Mouse (Mus musculus): ENCODE results near the gene Gpn3.
A peak's percentile ranks its signal among the peaks of the same experiment; 100 is the strongest.

Gene Gpn3

DNA sequence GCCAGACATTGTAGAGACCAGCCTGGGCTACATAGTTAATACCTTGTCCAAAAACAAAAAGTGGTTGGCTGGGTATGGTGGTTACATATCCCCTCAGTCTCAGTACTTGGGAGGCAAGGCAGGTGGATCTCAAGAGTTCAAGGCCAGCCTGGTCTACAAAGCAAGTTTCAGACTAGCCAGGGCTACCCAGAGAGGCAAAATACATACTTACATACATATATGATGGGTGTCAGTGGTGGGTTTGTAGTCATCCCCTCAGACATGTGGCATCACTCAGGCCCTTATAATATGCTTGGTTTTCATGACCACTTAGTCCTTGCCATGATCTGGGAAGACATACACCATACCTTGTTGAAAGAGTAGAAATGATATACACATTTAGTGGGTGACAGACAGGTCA lies 19.0 kb downstream of the Gpn3 start:
- DNase-seq (ENCODE audit: low read depth): no peak

DNA sequence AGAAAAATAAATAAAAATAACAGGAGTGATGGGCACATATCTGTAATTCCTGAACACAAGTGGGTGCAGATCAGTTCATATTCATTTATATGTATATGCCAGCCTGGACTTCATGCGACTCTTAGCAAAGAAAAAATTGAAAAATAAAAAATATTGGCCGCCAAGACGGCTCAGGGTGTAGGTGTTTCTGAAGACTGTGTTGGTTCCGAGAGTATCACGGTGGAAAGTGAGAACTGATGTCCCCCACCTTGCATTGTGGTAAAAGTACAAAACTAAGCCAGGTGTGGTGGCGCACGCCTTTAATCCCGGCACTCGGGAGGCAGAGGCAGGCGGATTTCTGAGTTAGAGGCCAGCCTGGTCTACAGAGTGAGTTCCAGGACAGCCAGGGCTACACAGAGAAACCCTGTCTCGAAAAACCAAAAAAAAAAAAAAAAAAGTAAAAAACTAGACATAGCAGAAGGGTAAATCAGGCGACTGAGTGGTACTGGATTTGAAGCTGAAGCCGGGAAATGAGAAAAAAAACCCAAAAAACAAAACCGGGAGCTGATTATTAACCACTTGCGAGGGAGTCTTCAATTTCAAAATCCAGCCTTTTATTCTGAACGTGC lies 19.6 kb downstream of the Gpn3 start:
- DNase-seq (ENCODE audit: low read depth): peak; percentile 39

DNA sequence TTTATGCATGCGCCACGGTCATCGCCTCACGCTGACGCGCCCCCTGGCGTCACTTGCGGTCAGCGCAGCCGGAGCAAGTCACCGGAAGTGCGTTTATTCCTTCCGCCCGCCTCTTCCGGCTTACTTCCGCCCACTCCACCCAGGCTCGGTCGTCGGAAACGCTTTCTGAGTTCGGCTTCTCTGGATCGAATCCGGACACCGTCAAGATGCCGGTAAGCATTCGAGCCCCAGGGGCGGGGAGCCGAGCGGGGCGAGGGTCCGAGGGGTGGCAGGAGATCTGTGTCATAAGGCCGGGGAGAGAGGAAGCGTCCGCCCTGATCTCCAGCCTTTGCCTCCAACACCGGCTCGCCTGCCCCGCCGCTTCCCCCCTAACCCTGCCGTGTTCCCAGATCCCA lies 20.1 kb downstream of the Gpn3 start, which contains the start of gene Arpc3:
TSS of gene Arpc3 (plus strand) at position 93 of the 395 bp plus-strand sequence.
- DNase-seq (ENCODE audit: low read depth): peak; percentile 98

DNA sequence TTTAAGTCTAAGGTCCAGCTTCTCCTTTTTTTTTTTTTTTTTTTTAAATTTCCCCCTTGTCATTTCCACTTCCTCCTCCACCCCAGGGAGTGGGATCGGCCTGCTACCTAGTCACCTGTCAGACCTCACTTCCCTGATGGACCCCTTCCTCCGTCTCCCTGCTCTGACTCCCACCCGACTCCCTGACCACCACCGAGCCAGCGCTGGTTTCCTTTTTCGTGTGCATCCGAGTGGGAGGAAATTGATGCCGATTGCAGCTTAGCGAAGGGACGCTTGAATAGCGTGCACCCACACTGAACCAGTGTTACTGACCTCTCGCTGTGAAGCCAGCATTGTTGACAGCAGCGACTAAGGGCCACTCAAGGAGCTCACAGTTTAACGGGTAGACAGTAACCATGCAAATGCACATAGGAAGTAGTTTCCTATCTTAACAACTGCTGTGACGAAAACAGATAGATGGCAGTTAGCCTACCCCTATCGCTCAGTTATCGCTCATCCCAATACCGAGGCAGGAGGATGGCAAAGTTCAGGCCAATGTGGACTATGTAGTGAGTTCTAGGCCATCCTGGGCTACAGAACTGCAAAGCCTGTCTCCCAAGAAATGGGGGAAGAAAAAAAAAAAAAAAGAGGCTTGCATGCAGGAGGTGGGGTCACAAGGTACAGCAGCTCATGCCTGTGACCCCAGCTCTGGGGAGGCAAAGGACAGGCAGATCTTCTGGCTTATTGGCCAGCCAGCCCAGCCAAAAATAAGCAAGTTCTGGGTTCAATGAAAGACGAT lies 20.7 kb downstream of the Gpn3 start:
- DNase-seq (ENCODE audit: low read depth): peak; percentile 61

DNA sequence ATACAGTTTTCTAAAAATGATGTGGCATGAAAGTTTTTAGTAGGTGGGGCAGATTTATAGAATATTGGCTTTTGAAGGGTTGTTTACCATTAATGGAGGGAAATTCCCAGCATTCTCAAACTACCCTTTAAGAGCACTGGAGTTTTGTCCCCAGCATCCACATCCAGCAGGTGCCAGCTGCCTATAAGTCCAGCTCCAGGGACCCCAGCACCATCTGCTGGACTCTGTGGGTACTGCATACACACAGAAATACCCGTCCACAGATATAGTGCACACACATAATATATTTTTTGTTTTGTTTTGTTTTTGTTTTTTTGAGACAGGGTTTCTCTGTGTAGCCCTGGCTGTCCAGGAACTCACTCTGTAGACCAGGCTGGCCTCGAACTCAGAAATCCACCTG lies 22.2 kb downstream of the Gpn3 start:
- peak; percentile 90 for DNase-seq (ENCODE audit: low read depth)

DNA sequence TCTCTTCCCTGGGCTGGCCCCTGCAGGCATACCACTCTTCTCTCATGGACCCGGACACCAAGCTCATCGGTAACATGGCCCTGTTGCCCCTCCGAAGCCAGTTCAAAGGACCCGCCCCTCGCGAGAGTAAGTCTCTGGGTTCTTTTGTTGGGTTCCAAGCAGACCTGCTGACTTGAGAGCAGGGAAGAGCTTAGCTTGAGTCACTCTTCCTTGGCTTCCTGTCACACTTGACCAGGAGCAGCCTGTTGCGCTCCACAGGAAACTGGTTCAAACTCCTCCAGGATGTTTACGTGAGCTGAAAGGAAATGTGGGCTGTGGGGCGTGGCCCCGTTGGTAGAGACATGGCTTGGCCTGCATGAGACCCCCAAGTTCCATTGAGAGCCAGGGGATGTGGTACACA lies 25.1 kb downstream of the Gpn3 start:
- DNase-seq (ENCODE audit: low read depth): no peak

DNA sequence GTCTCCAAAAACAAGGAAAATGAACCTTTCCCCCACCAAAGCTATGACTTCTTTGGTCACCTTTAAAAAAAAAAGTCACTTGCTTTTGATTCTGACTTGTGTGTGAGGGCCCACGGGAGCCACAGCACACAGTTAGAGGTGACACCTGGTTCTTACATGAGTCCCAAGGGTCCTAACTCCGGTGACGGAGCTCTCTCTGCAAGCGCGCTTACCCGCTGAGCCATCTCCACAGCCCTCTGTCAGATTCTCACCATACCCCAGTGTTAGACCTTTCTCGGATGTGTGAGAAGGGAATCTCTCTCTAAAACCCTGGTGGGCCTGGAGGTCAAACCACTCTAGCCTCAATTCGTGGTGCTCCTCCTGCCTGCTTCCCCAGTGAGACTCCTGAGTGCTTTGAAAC lies 25.8 kb downstream of the Gpn3 start:
- no peak for DNase-seq (ENCODE audit: low read depth)

DNA sequence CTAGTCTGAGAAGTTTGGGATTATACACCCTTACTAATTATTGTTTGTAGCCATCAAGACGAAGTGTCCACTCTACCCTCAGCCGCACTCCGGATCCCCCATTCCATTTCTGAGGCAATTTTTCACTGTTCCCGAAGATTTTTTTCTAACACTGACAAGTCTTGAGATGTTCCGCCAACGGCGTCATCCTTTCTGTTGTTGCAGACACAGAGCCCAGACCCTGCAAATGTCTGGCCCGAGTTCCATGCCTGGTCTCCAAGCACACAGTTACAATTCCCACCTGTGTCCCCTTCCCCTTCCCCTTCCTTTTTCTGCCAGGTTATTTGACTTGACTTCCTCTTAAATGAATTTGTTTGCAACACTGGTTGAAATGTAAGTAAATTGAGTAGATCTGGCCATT lies 28.2 kb downstream of the Gpn3 start:
- no peak for DNase-seq (ENCODE audit: low read depth)

DNA sequence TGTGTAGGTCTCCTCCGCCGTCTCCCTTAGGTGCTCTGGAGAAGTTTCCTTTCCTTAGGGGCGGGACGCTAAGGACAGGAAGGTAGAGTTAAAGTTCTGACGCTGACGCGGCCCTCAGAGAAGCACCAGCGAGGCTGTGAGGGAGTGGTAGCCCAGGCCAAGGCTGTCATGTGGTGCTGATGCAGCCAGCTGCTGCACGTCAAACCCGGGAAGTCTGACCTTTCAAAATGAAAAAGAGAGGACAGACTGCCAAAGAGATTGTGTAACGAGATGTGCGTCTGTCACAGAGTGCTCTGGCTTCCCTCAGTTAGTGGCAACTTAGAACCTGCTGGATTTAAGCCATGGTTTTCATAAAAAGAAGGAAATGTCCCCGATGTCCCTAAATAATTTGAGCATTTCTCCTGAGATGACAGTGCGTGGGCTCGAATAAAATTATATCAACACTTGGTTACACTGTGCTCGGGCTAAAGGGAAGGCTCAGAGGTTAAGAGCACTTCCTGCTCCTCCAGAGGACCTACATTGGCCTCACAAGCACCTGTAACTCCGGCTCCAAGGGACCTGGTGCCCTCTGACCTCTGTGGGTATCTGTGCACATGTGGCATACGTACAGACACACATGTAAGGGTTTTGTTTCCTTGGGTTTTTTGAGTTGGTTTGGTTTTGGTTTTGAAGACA lies 29.1 kb downstream of the Gpn3 start:
- DNase-seq (ENCODE audit: low read depth): no peak

DNA sequence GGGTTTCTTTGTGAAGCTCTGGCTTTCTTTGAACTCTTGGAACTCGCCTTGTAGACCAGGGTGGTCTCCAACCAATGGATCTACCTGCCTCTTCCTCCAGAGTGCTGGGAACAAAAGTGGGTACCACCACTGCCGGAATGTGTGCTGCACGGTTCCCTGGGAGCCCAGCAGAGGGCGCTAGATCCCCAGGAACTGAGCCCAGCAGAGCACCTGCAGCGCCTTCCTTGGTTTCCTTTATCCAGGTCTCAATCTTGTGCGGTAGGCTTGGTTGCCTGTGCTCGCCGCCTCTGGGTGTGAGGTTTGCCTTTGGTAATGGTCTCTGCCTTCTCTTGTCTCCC lies 29.6 kb downstream of the Gpn3 start:
- peak; percentile 81 for DNase-seq (ENCODE audit: low read depth)

DNA sequence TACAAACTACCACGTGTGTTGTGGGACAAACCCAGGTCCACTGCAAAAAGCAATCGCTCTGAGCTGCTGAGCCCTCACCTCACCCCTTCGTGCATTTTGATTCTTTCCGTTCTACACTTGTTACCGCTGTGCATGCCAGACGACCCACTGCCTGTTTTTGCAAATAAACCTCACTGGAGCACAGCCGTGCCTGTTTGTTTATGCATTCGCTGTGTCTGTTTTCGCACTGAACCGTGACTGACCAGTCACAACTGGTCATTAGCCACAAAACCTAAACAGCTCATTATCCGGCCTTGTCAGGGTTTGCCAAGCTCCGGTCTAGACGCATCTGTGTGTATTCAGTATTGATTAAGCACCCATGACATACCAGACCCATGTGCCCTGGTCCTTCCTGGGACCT lies 30.5 kb downstream of the Gpn3 start:
- DNase-seq (ENCODE audit: low read depth): no peak

DNA sequence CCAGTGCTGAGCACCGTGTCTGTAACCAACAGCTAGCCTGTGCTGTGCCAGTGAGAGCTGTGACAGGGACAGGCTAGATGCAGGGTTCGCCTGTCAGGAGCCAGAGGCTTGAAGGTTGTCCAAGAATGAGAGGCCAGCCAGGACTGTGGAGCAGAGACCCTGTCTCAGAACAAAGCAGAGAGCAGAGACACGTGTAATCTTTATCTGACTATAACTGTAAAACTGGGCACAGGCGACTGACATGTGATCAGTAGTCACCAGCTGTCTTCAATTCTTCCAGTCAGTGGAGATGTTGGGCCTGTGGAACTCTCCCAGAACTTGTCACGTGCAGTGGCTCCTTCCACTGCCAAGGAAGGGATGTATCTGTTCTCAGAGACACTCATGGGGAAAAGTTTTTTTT lies 31.1 kb downstream of the Gpn3 start:
- DNase-seq (ENCODE audit: low read depth): no peak

DNA sequence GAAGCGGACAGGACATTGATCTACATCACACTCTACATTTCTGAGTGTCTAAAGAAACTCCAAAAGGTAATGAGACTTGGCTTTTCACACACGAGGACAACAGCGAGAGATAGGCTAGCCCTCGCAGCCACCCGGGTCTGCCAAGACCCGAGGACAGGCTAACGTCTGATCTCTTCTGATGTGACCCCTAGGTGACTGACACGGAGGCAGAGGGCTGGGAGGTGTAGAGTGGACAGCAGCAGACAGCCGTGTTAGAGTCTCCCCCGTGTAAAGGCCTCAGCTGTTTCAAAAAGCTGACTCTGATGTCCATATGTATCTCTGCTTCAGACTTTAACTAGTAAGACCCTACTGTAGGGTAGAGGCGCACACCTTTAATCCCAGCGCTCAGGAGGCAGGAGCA lies 31.7 kb downstream of the Gpn3 start:
- DNase-seq (ENCODE audit: low read depth): no peak

DNA sequence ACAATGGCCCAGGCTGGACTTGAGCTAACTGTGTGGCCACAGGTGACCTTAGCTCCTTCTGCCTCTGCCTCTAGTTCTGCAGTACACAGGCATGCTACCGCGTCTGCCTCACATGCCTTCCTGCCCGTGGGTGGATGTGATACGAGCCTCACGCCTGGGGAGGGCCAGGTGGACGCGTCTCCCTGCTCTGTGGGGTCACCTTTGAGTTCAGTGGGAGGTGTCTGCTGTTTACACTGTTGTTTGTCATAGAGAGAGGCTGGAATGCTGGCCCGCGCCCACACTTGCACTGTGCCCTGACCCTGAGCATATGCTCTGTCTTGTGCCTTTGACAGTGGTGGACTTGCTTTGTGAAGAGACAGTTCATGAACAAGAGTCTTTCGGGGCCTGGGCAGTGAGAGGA lies 33.9 kb downstream of the Gpn3 start:
- no peak for DNase-seq (ENCODE audit: low read depth)

DNA sequence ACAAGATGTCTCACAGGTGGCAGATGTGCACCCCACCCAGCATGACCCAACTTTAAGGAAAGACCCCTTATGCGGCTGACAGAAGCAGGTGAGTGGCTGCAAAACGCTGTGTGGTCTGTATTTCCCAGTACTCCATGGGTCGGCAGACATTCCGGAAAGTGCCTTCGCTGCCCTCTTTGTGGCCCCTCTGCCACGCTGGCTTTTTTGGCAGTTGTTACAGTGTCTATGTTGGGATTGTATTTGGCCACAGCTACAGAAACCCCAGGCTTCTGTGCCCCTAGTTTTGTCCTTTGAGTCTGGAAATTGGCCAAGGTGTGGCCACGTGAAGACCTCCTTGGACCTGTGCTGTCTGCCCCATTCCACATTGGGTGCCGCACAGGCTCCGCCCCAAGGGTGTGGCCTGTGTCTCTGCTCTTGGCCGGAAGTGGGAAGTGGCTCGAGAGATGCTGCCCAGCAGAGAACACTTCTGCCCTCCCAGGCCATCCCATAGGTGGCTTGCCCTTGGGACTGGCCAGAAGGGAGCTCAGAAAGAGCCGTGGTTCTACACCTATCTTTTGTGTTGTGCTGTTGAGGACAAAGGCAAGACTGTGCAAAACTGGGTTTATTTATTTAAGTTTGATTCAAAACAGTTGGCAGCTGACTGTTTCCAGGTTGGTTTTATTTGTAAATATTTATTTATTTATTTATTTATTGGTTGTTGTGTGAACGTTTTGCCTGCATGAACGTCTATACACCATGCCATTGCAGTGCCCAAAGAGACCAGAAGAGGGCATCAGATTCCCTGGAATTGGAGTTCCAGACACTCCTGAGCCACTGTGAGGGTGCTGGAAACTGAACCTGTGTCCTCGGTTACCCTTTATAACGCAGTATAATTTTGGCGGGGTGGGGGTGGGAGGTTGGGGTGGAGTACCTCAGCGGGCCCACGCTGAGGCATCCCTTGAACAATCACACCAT lies 38.3 kb downstream of the Gpn3 start:
- no peak for DNase-seq (ENCODE audit: low read depth)

DNA sequence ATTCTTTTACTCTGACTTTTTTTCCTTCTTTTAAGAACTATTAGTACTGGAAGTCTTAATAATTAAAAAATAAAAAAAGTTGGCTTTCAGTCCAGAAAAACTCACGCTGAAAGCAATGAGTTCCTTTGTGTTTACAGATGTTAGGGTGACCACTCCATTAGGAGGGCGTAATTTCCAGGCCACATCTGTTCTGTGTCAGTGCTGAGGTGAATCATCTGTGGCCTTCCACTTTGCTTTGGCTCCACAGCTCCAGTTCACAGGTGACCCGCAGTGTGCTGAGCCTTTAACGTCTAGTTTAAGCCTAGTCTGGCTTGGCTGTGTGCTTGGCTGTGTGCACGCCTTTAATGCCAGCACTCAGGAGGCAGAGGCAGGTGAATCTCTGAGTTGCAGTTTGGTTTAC lies 40.2 kb downstream of the Gpn3 start:
- no peak for DNase-seq (ENCODE audit: low read depth)

DNA sequence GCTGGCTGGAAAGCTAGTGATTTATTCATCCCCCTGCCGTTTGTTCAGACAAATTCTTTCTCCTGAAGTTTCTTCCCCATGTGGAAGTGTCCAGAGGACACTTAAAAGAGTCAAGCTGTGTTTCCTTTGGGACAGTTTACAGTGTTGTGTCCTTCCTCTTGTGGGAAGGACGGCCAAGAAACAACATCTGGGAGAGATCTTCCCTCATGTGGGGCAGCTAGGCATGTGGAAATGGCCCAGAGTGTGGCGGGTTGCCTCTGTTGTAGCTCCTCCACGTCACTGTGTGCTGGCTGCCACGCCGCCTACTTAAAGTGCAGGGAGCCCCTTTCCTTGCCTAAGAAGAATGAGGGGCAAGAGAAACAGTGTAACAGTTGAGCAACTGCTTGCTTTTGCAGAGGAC lies 41.1 kb downstream of the Gpn3 start:
- DNase-seq (ENCODE audit: low read depth): no peak

DNA sequence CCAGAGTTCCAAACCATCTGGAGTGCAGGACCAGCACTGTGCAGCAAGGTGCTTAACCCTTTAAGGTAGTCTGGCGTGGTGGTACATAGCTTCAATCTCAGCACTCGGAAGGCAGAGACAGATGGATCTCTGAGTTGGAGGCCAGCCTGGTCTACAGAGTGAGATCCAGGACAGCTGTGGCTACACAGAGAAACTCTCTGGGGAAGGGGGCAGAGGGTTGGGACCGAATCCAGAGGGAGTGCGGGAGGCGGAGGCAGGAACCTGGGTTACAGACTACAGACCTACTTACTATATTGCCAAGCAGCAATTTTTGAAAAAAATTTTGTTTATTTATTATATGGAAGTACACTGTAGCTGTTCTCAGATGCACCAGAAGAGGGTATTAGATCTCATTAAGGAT lies 42.7 kb downstream of the Gpn3 start:
- no peak for DNase-seq (ENCODE audit: low read depth)

DNA sequence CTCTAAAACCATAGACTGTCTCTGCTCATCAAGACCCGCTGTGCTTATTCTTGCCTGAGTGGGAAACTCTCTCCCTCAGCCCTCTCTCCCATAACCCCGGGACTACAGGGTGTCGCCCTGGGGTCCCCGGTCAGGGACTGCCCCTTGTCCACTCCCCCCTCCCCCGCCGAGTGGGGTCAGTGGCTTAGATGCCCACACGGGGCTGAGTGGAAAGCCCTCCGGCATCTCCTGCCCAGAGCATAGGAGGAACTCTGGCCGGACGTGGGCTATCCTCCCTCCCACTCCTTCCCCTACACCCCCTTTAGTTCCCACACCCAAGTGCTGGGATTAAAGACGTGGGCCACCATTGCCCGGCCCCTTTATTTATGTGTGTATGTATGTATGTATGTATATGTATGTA lies 43.8 kb downstream of the Gpn3 start:
- DNase-seq (ENCODE audit: low read depth): no peak

DNA sequence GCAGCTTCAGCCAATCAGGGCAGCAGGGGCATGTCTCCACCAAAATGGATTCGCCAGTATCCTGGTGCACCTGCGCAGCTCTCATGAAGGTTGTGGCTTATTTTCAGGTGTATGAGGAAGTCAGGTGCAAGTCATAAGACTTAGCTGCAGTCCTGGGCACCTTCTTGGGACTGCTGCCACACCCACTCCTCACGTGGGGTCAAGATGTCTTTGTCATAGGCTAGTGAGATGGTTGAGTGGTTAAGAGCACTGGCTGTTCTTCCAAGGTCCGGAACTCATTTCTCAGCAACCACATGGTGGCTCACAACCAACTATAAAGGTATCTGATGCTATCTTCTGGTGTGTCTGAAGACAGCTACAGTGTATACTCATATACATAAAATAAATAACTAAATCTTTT lies 49.0 kb downstream of the Gpn3 start:
- peak; percentile 27 for DNase-seq (ENCODE audit: low read depth)

DNA sequence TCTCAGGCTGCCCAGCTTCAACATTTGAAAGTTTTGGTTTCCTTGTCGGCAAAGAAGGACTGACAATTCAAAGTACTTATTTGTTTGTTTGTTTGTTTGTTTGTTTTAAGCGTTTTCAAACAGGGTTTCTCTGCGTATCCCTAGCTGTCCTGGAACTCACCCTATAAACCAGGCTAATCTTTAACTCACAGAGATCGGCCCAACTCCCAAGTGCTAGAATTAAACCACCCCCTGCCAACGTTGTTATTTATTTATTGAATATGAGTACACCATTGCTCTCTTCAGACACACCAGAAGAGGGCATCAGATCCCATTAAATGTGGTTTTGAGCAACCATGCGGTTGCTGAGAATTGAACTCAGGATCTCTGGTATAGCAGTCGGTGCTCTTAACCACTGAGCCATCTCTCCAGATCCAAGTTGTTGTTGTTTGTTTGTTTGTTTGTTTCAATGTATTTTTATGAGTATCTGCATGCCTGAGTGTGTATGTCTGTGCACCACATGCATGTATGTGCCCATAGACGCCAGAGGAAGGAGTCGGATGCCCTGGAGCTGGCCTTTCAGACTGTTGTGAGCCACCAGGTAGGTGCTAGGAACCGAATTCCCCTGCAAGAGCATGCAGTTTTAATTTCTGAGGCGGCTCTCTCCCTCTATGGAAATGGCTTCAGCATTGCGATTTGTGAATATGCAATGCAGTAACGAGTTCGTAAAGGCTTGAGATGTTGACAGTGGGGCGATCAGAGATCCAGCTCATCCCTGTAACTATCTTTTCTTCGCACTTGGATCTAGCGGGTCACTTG lies 49.8 kb downstream of the Gpn3 start, which contains the start of gene Anapc7:
TSS of gene Anapc7 (plus strand) at position 423 of the 798 bp plus-strand sequence.
- DNase-seq (ENCODE audit: low read depth): no peak
